Mouse (Mus musculus) embryonic facial prominence, embryonic 15.5 days (tissue): ENCODE results near the gene Lad1. TPM values are rescaled to one million over a fixed set of nuclear protein-coding genes. Genes with fewer than 3 reads are reported as not detected.

ENCODE experiments used
- ATAC-seq: fragments of 200-750 bp; cut with Nextera tagmentation; 2 replicates; pipeline ENCODE4 v1.8.0; 2017; ENCODE audit warnings: low read depth, moderate TSS enrichment; ENCODE audit not compliant: insufficient number of reproducible peaks, low FRiP score, low TSS enrichment
- H3K27ac ChIP-seq: fragments of 300-500 bp; sonication (generic); replicated peaks from 2 replicates; pipeline ENCODE4 v1.5.1; 2015; ENCODE audit warnings: mild to moderate bottlenecking, inconsistent platforms
- H3K27me3 ChIP-seq: fragments of 300-500 bp; sonication (generic); 2 replicates; pipeline ENCODE4 v1.6.1; 2015; ENCODE audit warnings: inconsistent platforms
- H3K36me3 ChIP-seq: fragments of 300-500 bp; sonication (generic); 2 replicates; pipeline ENCODE4 v1.6.1; 2015; ENCODE audit warnings: mild to moderate bottlenecking, inconsistent platforms
- H3K4me1 ChIP-seq: fragments of 300-500 bp; sonication (generic); 2 replicates; pipeline ENCODE4 v1.6.1; 2015; ENCODE audit warnings: inconsistent platforms
- H3K4me2 ChIP-seq: fragments of 300-500 bp; sonication (generic); replicated peaks from 2 replicates; pipeline ENCODE4 v1.6.1; 2015; ENCODE audit warnings: mild to moderate bottlenecking, inconsistent platforms
- H3K4me3 ChIP-seq: fragments of 300-500 bp; sonication (generic); replicated peaks from 2 replicates; pipeline ENCODE4 v1.5.1; 2015; ENCODE audit warnings: mild to moderate bottlenecking, inconsistent platforms
- H3K9ac ChIP-seq: fragments of 300-500 bp; sonication (generic); 2 replicates; pipeline ENCODE4 v1.6.1; 2015; ENCODE audit warnings: inconsistent platforms
- H3K9me3 ChIP-seq: fragments of 300-500 bp; sonication (generic); replicated peaks from 2 replicates; pipeline ENCODE4 v1.6.1; 2016; ENCODE audit warnings: inconsistent platforms
- WGBS: fragments of 180-500 bp; shearing (Covaris S2); methylation state at CpG from one replicate; pipeline ENCODE4 v1.1.7; 2015; 5-methylcytosine and 5-hydroxymethylcytosine counted together
- polyA plus RNA-seq: library from polyadenylated mRNA; unstranded; fragments of >200 nt; fragmentation: Nextera tagmentation; extraction: Ambion mirVana; gene quantifications from 2 replicates; pipeline ENCODE4 v1.2.1, GENCODE M21; 2015

Gene Lad1
- polyA plus RNA-seq, 1 experiment from 2014 or later, result 58.0 TPM

GRCm38 (mm10) chr1:135861980-135862552, 43.7 kb downstream of the Lad1 start:
- no peaks in the 10 kb centered on the region for H3K27me3 ChIP-seq
- no peak overlapping the region for H3K4me3 ChIP-seq
- 0 out of 2 replicates have a peak, but pooled peaks have one; percentile 30 for ATAC-seq
- no peak overlapping the region for H3K4me2 ChIP-seq
- no peaks in the 10 kb centered on the region for H3K36me3 ChIP-seq
- H3K9ac ChIP-seq, result no peak overlapping the region
- H3K4me1 ChIP-seq, result 0 out of 2 replicates have a peak, but pooled peaks cover 7% of the 10 kb centered on the region
- no peak overlapping the region for H3K27ac ChIP-seq
- WGBS, result 60% methylated on average over 9 of the region's 9 CpGs
- no peaks in the 10 kb centered on the region for H3K9me3 ChIP-seq

- Histone ChIP-seq H3K4me1 (0 out of 2 replicates have a peak, but pooled peaks cover 7% of the 10 kb centered on the region), H3K9me3 (no peaks in the 10 kb centered on the region), H3K4me2 (no peak overlapping the region), H3K9ac (no peak overlapping the region), H3K4me3 (no peak overlapping the region), H3K27me3 (no peaks in the 10 kb centered on the region), H3K36me3 (no peaks in the 10 kb centered on the region), H3K27ac (no peak overlapping the region)
- 73% methylated on average over 5 of the region's 5 CpGs for WGBS
- no peak for ATAC-seq
Observed at GRCm38 (mm10) chr1:135862561-135862960, 44.2 kb downstream of the Lad1 start.

GRCm38 (mm10) chr1:135863786-135864335, 45.5 kb downstream of the Lad1 start:
- Histone ChIP-seq H3K4me3 (no peak overlapping the region), H3K27ac (no peak overlapping the region), H3K27me3 (no peaks in the 10 kb centered on the region), H3K9ac (no peak overlapping the region), H3K4me2 (no peak overlapping the region), H3K36me3 (no peaks in the 10 kb centered on the region), H3K9me3 (no peaks in the 10 kb centered on the region), H3K4me1 (0 out of 2 replicates have a peak, but pooled peaks cover 7% of the 10 kb centered on the region)
- ATAC-seq, result no peak
- 82% methylated on average over 9 of the region's 9 CpGs for WGBS

- Histone ChIP-seq H3K27ac (no peak overlapping the region), H3K9ac (no peak overlapping the region), H3K36me3 (no peaks in the 10 kb centered on the region), H3K27me3 (no peaks in the 10 kb centered on the region), H3K4me3 (no peak overlapping the region), H3K4me2 (no peak overlapping the region), H3K4me1 (0 out of 2 replicates have a peak, but pooled peaks cover 7% of the 10 kb centered on the region), H3K9me3 (no peaks in the 10 kb centered on the region)
- 79% methylated on average over 6 of the region's 6 CpGs for WGBS
- ATAC-seq, result no peak
Observed at GRCm38 (mm10) chr1:135864830-135865229, 46.4 kb downstream of the Lad1 start.

GRCm38 (mm10) chr1:135865518-135866194, 47.3 kb downstream of the Lad1 start:
- WGBS, result 46% methylated on average over 19 of the region's 19 CpGs
- Histone ChIP-seq H3K27me3 (no peaks in the 10 kb centered on the region), H3K4me2 (no peak overlapping the region), H3K4me1 (0 out of 2 replicates have a peak, but pooled peaks cover 7% of the 10 kb centered on the region), H3K9me3 (no peaks in the 10 kb centered on the region), H3K27ac (no peak overlapping the region), H3K9ac (no peak overlapping the region), H3K4me3 (no peak overlapping the region), H3K36me3 (no peaks in the 10 kb centered on the region)
- ATAC-seq, result peak; percentile 66

- Histone ChIP-seq H3K4me2 (no peak overlapping the region), H3K27me3 (no peaks in the 10 kb centered on the region), H3K4me1 (0 out of 2 replicates have a peak, but pooled peaks cover 7% of the 10 kb centered on the region), H3K9ac (no peak overlapping the region), H3K4me3 (no peak overlapping the region), H3K27ac (no peak overlapping the region), H3K36me3 (no peaks in the 10 kb centered on the region), H3K9me3 (no peaks in the 10 kb centered on the region)
- no peak for ATAC-seq
- 85% methylated on average over 6 of the region's 6 CpGs for WGBS
Observed at GRCm38 (mm10) chr1:135868570-135868969, 50.2 kb downstream of the Lad1 start.

- Histone ChIP-seq H3K36me3 (no peaks in the 10 kb centered on the region), H3K4me3 (no peak overlapping the region), H3K4me2 (no peak overlapping the region), H3K27me3 (no peaks in the 10 kb centered on the region), H3K9me3 (no peaks in the 10 kb centered on the region), H3K27ac (no peak overlapping the region), H3K4me1 (no peaks in the 10 kb centered on the region), H3K9ac (no peak overlapping the region)
- ATAC-seq, result no peak
- WGBS, result 67% methylated on average over 4 of the region's 4 CpGs
Observed at GRCm38 (mm10) chr1:135872991-135873390, 54.6 kb downstream of the Lad1 start.

GRCm38 (mm10) chr1:135877248-135877647, 58.9 kb downstream of the Lad1 start:
- Histone ChIP-seq H3K4me1 (no peaks in the 10 kb centered on the region), H3K36me3 (0 out of 2 replicates have a peak, but pooled peaks cover 7% of the 10 kb centered on the region), H3K9ac (no peak overlapping the region), H3K27ac (no peak overlapping the region), H3K27me3 (no peaks in the 10 kb centered on the region), H3K4me2 (no peak overlapping the region), H3K4me3 (no peak overlapping the region), H3K9me3 (no peaks in the 10 kb centered on the region)
- WGBS, result 72% methylated on average over 2 of the region's 2 CpGs
- no peak for ATAC-seq

GRCm38 (mm10) chr1:135882385-135883109, 64.1 kb downstream of the Lad1 start:
- Histone ChIP-seq H3K4me3 (no peak overlapping the region), H3K9ac (no peak overlapping the region), H3K9me3 (no peaks in the 10 kb centered on the region), H3K4me1 (no peaks in the 10 kb centered on the region), H3K4me2 (no peak overlapping the region), H3K27me3 (no peaks in the 10 kb centered on the region), H3K36me3 (0 out of 2 replicates have a peak, but pooled peaks cover 9% of the 10 kb centered on the region), H3K27ac (no peak overlapping the region)
- WGBS, result 63% methylated on average over 10 of the region's 10 CpGs
- ATAC-seq, result no peak
